Mouse (Mus musculus) limb, embryonic 14.5 days (tissue): ENCODE data around the gene Mbnl2. TPM values are rescaled to one million over a fixed set of nuclear protein-coding genes. Genes with fewer than 3 reads are reported as not detected.
A peak's percentile ranks its signal among the peaks of the same experiment; 100 is the strongest.

Source experiments
- ATAC-seq: fragments of 200-750 bp; cut with Nextera tagmentation; 2 replicates; pipeline ENCODE4 v1.8.0; 2017; ENCODE audit warnings: low read depth, moderate number of reproducible peaks, moderate TSS enrichment; ENCODE audit not compliant: low FRiP score
- DNase-seq: peaks from one replicate; pipeline ENCODE4 v3.0.0-alpha.2; 2015; ENCODE audit warnings: low spot score
- H3K27ac ChIP-seq: fragments of 300-500 bp; sonication (generic); replicated peaks from 2 replicates; pipeline ENCODE4 v1.5.1; 2014; ENCODE audit warnings: low read depth, mild to moderate bottlenecking, low read length, moderate library complexity, mixed read lengths
- H3K27me3 ChIP-seq: fragments of 300-500 bp; sonication (generic); 2 replicates; pipeline ENCODE4 v1.6.1; 2014; ENCODE audit warnings: low read length, mixed read lengths; ENCODE audit not compliant: control insufficient read depth, insufficient read depth
- H3K36me3 ChIP-seq: fragments of 300-500 bp; sonication (generic); 2 replicates; pipeline ENCODE4 v1.6.1; 2014; ENCODE audit warnings: mild to moderate bottlenecking, low read length, moderate library complexity, mixed read lengths; ENCODE audit not compliant: control insufficient read depth, insufficient read depth
- H3K4me1 ChIP-seq: fragments of 300-500 bp; sonication (generic); 2 replicates; pipeline ENCODE4 v1.6.1; 2014; ENCODE audit warnings: antibody characterized with exemption, low read length, mixed read lengths; ENCODE audit not compliant: control insufficient read depth, insufficient read depth
- H3K4me2 ChIP-seq: fragments of 300-500 bp; sonication (generic); replicated peaks from 2 replicates; pipeline ENCODE4 v1.6.1; 2014; ENCODE audit warnings: low read depth, mild to moderate bottlenecking, low read length, moderate library complexity; ENCODE audit not compliant: severe bottlenecking
- H3K4me3 ChIP-seq: fragments of 300-500 bp; sonication (generic); replicated peaks from 2 replicates; pipeline ENCODE4 v1.5.1; 2014; ENCODE audit warnings: low read length
- H3K9ac ChIP-seq: fragments of 300-500 bp; sonication (generic); 2 replicates; pipeline ENCODE4 v1.6.1; 2014; ENCODE audit warnings: mild to moderate bottlenecking, low read depth, low read length, moderate library complexity; ENCODE audit not compliant: severe bottlenecking
- H3K9me3 ChIP-seq: fragments of 300-500 bp; sonication (generic); 2 replicates; pipeline ENCODE4 v1.6.1; 2016; ENCODE audit warnings: low read length; ENCODE audit not compliant: control insufficient read depth
- POLR2A ChIP-seq: fragments of 200-500 bp; IDR thresholded peaks from 2 replicates; pipeline ENCODE4 v1.8.0; 2012; ENCODE audit warnings: inconsistent platforms, mild to moderate bottlenecking, moderate library complexity, borderline replicate concordance; ENCODE audit not compliant: insufficient read depth, insufficient read length; ENCODE audit errors: extremely low read depth
- WGBS: fragments of 180-500 bp; shearing (Covaris S2); extraction: QIAGEN DNeasy Blood & Tissue Kit; methylation state at CpG from one replicate; pipeline ENCODE4 v1.1.7; 2014; 5-methylcytosine and 5-hydroxymethylcytosine counted together
- polyA plus RNA-seq, 2 experiments: library from polyadenylated mRNA; depleted of rRNA in 1 of 2; stranded (reverse) in 1 of 2; unstranded in 1 of 2; fragments of >200 nt; fragmentation: Nextera tagmentation in 1 of 2; extraction: Ambion mirVana in 1 of 2; gene quantifications; 2 replicates each; pipeline versions ENCODE4 v1.2.1 to v1.2.3; 2012 to 2014

Mbnl2 gene
- polyA plus RNA-seq, 2 experiments, result 109 to 161 TPM

- H3K36me3 ChIP-seq, result 0 out of 2 replicates have a peak, but pooled peaks cover 4% of the 10 kb centered on the region
- peaks cover 74% of the 10 kb centered on the region for H3K4me1 ChIP-seq
- H3K9ac ChIP-seq, result no peak overlapping the region
- H3K9me3 ChIP-seq, result no peaks in the 10 kb centered on the region
- H3K4me2 ChIP-seq, result no peak overlapping the region
- 33% methylated on average over 11 of the region's 11 CpGs for WGBS
- H3K27ac ChIP-seq, result peak overlapping the region; percentile 52; the same call in 1 of the 2 replicates
- DNase-seq (no peak), ATAC-seq (no peak; the same call in 1 of the 2 replicates)
- no peaks in the 10 kb centered on the region for H3K27me3 ChIP-seq
- no peak for TF ChIP-seq POLR2A
- H3K4me3 ChIP-seq, result no peak overlapping the region
Measured at GRCm38 (mm10) chr14:120373026-120374024, 97.9 kb downstream of the Mbnl2 start.

- Histone ChIP-seq H3K27ac (no peak overlapping the region), H3K36me3 (peaks cover 11% of the 10 kb centered on the region; the same call in 1 of the 2 replicates), H3K4me1 (peaks cover 66% of the 10 kb centered on the region), H3K27me3 (no peaks in the 10 kb centered on the region), H3K4me2 (no peak overlapping the region), H3K9me3 (no peaks in the 10 kb centered on the region), H3K4me3 (no peak overlapping the region), H3K9ac (no peak overlapping the region)
- TF ChIP-seq POLR2A, result no peak
- no peak for ATAC-seq
- DNase-seq, result no peak
- WGBS, result 95% methylated on average over 14 of the region's 14 CpGs
Measured at GRCm38 (mm10) chr14:120374786-120375185, 99.3 kb downstream of the Mbnl2 start.

GRCm38 (mm10) chr14:120377192-120377591 lies 101.7 kb downstream of the Mbnl2 start:
- H3K27me3 ChIP-seq, result no peaks in the 10 kb centered on the region
- H3K27ac ChIP-seq, result no peak overlapping the region
- peaks cover 46% of the 10 kb centered on the region for H3K4me1 ChIP-seq
- TF ChIP-seq POLR2A, result no peak
- H3K4me2 ChIP-seq, result no peak overlapping the region
- no peak overlapping the region for H3K4me3 ChIP-seq
- H3K36me3 ChIP-seq, result peaks cover 28% of the 10 kb centered on the region
- no peaks in the 10 kb centered on the region for H3K9me3 ChIP-seq
- H3K9ac ChIP-seq, result no peak overlapping the region
- ATAC-seq, result no peak
- DNase-seq, result no peak
- 78% methylated on average over 4 of the region's 4 CpGs for WGBS

GRCm38 (mm10) chr14:120378002-120378401 lies 102.5 kb downstream of the Mbnl2 start:
- peaks cover 28% of the 10 kb centered on the region for H3K36me3 ChIP-seq
- WGBS, result 45% methylated on average over 8 of the region's 8 CpGs
- H3K9ac ChIP-seq, result no peak overlapping the region
- no peak overlapping the region for H3K4me3 ChIP-seq
- no peaks in the 10 kb centered on the region for H3K9me3 ChIP-seq
- ATAC-seq (no peak), DNase-seq (no peak)
- peaks cover 45% of the 10 kb centered on the region for H3K4me1 ChIP-seq
- H3K27ac ChIP-seq, result 0 out of 2 replicates have a peak overlapping the region, but pooled peaks have one; percentile 43
- no peak overlapping the region for H3K4me2 ChIP-seq
- TF ChIP-seq POLR2A, result no peak
- no peaks in the 10 kb centered on the region for H3K27me3 ChIP-seq

- Histone ChIP-seq H3K4me2 (no peak overlapping the region), H3K27me3 (no peaks in the 10 kb centered on the region), H3K36me3 (peaks cover 28% of the 10 kb centered on the region), H3K9ac (no peak overlapping the region), H3K9me3 (no peaks in the 10 kb centered on the region), H3K4me3 (no peak overlapping the region), H3K4me1 (peaks cover 41% of the 10 kb centered on the region), H3K27ac (no peak overlapping the region; the same call in 1 of the 2 replicates)
- DNase-seq (no peak), ATAC-seq (no peak)
- TF ChIP-seq POLR2A, result no peak
- 82% methylated on average over 4 of the region's 4 CpGs for whole genome bisulfite sequencing
Measured at GRCm38 (mm10) chr14:120379716-120380115, 104.2 kb downstream of the Mbnl2 start.
